Mouse (Mus musculus): Measurements from ENCODE around the gene Inpp4a. TPM values are rescaled to one million over a fixed set of nuclear protein-coding genes. Genes with fewer than 3 reads are reported as not detected.

The Inpp4a gene
- polyA plus RNA-seq, 1 experiment from 2014 or later, result 15.5 TPM

DNA sequence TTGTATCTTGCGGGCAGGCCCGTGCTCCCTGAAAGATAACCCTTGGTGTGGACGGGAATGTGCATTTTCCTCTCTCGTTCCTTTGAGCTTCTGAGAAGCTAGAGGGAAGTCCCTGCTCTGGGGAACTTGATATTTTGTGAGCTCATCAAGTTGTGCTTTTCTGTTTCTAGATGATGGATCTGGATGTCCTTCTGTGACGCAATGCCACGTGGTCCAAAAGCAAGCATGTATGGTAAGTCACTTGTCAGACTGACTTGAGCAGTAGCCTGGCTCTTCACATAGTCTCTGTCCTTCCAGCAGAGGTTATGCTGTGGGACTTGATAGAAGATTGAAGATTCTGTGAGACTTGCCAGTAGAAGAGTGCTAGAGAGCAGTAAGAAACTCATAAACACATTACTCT, 57.5 kb downstream of the Inpp4a start:
- Histone ChIP-seq H3K27me3 (ENCODE audit: control insufficient read depth, insufficient read depth, low read length) (no peaks in the 10 kb centered on the region), H3K9me3 (ENCODE audit: control insufficient read depth, low read length) (no peaks in the 10 kb centered on the region), H3K4me3 (ENCODE audit: control insufficient read depth in 1 of 2, insufficient read depth in 1 of 2, low read depth in 1 of 2, low read length in 2 of 2) (no peak overlapping the region), H3K27ac (replicated peaks in 1 of 2; ENCODE audit: control insufficient read depth in 1 of 2, insufficient read depth in 1 of 2, low read depth in 2 of 2, low read length in 2 of 2) (no peak overlapping the region), H3K9ac (ENCODE audit: low read length) (no peak overlapping the region), H3K36me3 (ENCODE audit: control insufficient read depth, insufficient read depth, low read length) (peaks cover 17% of the 10 kb centered on the region), H3K4me1 (ENCODE audit: control insufficient read depth in 2 of 2, insufficient read depth in 2 of 2, low read length in 2 of 2) (peaks cover 2% of the 10 kb centered on the region in 2 experiments; a peak in 1 of 4 replicates), H3K4me2 (ENCODE audit: low read length) (no peak overlapping the region)
- 58% methylated on average over 6 of the region's 6 CpGs for WGBS
- no peak for ATAC-seq (ENCODE audit: insufficient number of reproducible peaks, insufficient read depth, low FRiP score, low read depth)

DNA sequence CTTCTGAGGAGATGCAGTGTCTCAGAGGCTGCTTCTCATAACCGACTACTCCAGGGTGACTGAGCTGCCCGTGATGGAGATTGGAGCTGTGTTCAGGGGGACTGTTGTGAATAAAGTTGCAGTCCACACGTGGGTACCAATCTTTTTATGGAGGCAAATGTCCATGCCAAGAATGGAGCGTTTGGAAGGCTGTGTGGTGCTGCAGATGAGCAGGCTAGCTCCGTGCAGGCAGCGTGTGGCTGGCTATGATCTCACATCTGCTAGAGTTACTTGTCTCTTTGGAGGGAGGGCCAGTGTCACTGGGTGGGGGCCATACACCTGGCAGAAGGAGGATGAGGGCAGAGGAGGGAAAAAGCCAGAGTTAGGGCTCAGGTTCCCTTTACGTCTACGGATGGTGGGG, 59.0 kb downstream of the Inpp4a start:
- no peak overlapping the region for H3K4me3 ChIP-seq (ENCODE audit: control insufficient read depth in 1 of 2, insufficient read depth in 1 of 2, low read depth in 1 of 2, low read length in 2 of 2)
- no peaks in the 10 kb centered on the region for H3K27me3 ChIP-seq (ENCODE audit: control insufficient read depth, insufficient read depth, low read length)
- H3K9me3 ChIP-seq (ENCODE audit: control insufficient read depth, low read length), result no peaks in the 10 kb centered on the region
- WGBS, result 85% methylated on average over 8 of the region's 8 CpGs
- 0 out of 4 replicates have a peak, but pooled peaks cover 0 to 2% of the 10 kb centered on the region in 2 experiments for H3K4me1 ChIP-seq (ENCODE audit: control insufficient read depth in 2 of 2, insufficient read depth in 2 of 2, low read length in 2 of 2)
- no peak overlapping the region for H3K27ac ChIP-seq (replicated peaks in 1 of 2; ENCODE audit: control insufficient read depth in 1 of 2, insufficient read depth in 1 of 2, low read depth in 2 of 2, low read length in 2 of 2)
- no peak for ATAC-seq (ENCODE audit: insufficient number of reproducible peaks, insufficient read depth, low FRiP score, low read depth)
- H3K9ac ChIP-seq (ENCODE audit: low read length), result no peak overlapping the region
- H3K4me2 ChIP-seq (ENCODE audit: low read length), result no peak overlapping the region
- H3K36me3 ChIP-seq (ENCODE audit: control insufficient read depth, insufficient read depth, low read length), result peaks cover 17% of the 10 kb centered on the region

DNA sequence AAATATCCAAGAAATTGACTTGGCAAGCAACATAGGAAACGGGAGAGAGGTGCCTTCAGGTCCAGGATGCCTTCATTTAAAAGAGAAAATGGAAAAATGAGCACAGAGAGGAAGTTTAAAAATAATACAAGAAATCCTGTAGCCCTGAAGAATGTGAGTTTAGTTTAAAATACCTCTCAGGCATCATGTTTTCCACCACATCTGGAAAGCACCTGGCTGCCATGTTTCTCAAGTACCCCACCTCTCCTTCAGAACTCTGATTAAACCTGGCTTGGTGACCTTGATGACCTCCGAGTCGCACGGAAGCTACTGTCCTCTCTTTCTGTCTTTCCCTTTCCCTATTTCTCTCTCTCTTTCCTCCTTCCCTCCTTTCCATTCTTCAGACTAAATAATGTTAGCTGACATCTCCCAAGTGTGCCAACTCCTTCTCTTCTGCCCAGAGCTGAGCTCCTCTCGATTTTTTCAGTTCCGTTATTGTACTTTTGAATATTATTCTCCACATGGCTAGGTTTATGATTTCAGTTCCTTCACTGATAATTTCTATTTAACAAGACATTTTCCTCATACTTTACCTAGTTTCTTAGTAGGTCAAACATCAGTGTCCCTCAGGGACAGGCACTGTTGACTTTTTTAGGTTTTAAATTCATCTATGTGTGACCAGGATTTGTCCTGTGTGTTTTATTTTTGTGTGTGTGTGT, 59.9 kb downstream of the Inpp4a start:
- Histone ChIP-seq H3K27me3 (ENCODE audit: control insufficient read depth, insufficient read depth, low read length) (no peaks in the 10 kb centered on the region), H3K4me1 (ENCODE audit: control insufficient read depth in 2 of 2, insufficient read depth in 2 of 2, low read length in 2 of 2) (0 out of 4 replicates have a peak, but pooled peaks cover 0 to 2% of the 10 kb centered on the region in 2 experiments), H3K4me2 (ENCODE audit: low read length) (no peak overlapping the region), H3K36me3 (ENCODE audit: control insufficient read depth, insufficient read depth, low read length) (peaks cover 17% of the 10 kb centered on the region), H3K27ac (replicated peaks in 1 of 2; ENCODE audit: control insufficient read depth in 1 of 2, insufficient read depth in 1 of 2, low read depth in 2 of 2, low read length in 2 of 2) (no peak overlapping the region), H3K9ac (ENCODE audit: low read length) (no peak overlapping the region), H3K4me3 (ENCODE audit: control insufficient read depth in 1 of 2, insufficient read depth in 1 of 2, low read depth in 1 of 2, low read length in 2 of 2) (no peak overlapping the region), H3K9me3 (ENCODE audit: control insufficient read depth, low read length) (no peaks in the 10 kb centered on the region)
- ATAC-seq (ENCODE audit: insufficient number of reproducible peaks, insufficient read depth, low FRiP score, low read depth), result no peak
- 89% methylated on average over 6 of the region's 6 CpGs for WGBS

DNA sequence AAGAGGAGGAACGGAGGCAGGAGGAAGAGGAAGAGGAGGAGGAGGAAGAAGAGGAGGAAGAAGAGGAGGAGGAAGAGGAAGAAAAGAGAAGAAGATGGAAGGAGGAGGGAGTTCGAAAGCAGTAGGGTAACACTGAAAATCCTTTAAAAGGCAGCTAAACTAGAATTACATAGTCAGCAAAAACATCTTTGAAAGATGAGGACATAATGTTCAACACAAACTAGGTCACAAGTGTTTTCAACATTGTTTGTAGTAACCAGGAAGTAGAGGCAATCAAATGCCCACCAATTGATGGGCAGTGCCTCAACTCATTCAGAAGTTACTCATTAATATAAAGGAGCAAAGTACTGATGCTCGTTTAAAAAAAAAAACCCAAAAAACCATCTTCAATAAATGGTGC, 61.1 kb downstream of the Inpp4a start:
- Histone ChIP-seq H3K27me3 (ENCODE audit: control insufficient read depth, insufficient read depth, low read length) (no peaks in the 10 kb centered on the region), H3K4me2 (ENCODE audit: low read length) (no peak overlapping the region), H3K4me1 (ENCODE audit: control insufficient read depth in 2 of 2, insufficient read depth in 2 of 2, low read length in 2 of 2) (0 out of 4 replicates have a peak, but pooled peaks cover 0 to 2% of the 10 kb centered on the region in 2 experiments), H3K36me3 (ENCODE audit: control insufficient read depth, insufficient read depth, low read length) (peaks cover 17% of the 10 kb centered on the region), H3K9ac (ENCODE audit: low read length) (no peak overlapping the region), H3K4me3 (ENCODE audit: control insufficient read depth in 1 of 2, insufficient read depth in 1 of 2, low read depth in 1 of 2, low read length in 2 of 2) (no peak overlapping the region), H3K9me3 (ENCODE audit: control insufficient read depth, low read length) (no peaks in the 10 kb centered on the region), H3K27ac (replicated peaks in 1 of 2; ENCODE audit: control insufficient read depth in 1 of 2, insufficient read depth in 1 of 2, low read depth in 2 of 2, low read length in 2 of 2) (no peak overlapping the region)
- ATAC-seq (ENCODE audit: insufficient number of reproducible peaks, insufficient read depth, low FRiP score, low read depth), result no peak
- 80% methylated on average over 3 of the region's 3 CpGs for WGBS

DNA sequence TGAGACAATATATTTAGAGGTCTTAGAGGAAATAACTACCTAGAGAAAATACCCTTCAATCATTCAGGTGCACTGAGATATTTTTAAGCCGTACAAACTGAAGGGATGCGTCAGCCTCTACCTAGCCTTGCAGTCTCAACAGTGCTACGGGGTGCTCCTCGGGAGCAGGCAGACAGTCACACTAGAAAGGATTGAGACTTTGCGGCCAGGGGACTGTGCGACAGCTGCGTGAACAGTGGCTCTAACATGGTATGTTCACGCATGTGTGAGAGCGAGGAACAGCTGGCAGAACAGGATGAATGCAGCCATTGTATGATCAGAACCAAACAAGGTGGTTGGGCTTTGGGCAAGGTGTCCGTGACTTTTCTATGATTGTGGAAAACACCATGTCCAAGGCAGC, 63.1 kb downstream of the Inpp4a start:
- no peak overlapping the region for H3K4me3 ChIP-seq (ENCODE audit: control insufficient read depth in 1 of 2, insufficient read depth in 1 of 2, low read depth in 1 of 2, low read length in 2 of 2)
- ATAC-seq (ENCODE audit: insufficient number of reproducible peaks, insufficient read depth, low FRiP score, low read depth), result no peak
- no peak overlapping the region for H3K9ac ChIP-seq (ENCODE audit: low read length)
- H3K27me3 ChIP-seq (ENCODE audit: control insufficient read depth, insufficient read depth, low read length), result no peaks in the 10 kb centered on the region
- peaks cover 35% of the 10 kb centered on the region for H3K36me3 ChIP-seq (ENCODE audit: control insufficient read depth, insufficient read depth, low read length)
- H3K4me1 ChIP-seq (ENCODE audit: control insufficient read depth in 2 of 2, insufficient read depth in 2 of 2, low read length in 2 of 2), result no peaks in the 10 kb centered on the region
- H3K4me2 ChIP-seq (ENCODE audit: low read length), result no peak overlapping the region
- no peaks in the 10 kb centered on the region for H3K9me3 ChIP-seq (ENCODE audit: control insufficient read depth, low read length)
- 89% methylated on average over 10 of the region's 10 CpGs for WGBS
- H3K27ac ChIP-seq (replicated peaks in 1 of 2; ENCODE audit: control insufficient read depth in 1 of 2, insufficient read depth in 1 of 2, low read depth in 2 of 2, low read length in 2 of 2), result no peak overlapping the region

DNA sequence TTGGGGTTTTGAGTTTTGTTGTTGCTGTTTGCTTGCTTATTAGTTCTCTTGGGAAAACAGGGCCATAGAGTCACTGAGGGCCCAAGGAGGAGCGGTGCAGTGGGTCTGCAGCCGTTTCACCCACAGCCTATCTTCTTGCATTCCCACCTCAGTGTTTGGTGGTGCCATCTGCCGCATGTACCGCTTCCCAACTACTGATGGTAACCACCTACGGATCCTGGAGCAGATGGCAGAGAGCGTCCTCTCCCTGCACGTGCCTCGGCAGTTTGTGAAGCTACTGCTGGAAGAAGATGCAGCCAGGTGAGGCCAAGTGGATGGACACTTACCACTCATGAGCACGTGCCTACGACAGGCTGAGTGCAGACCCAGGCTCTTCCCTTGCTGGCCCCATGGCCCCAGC, 68.5 kb downstream of the Inpp4a start:
- no peaks in the 10 kb centered on the region for H3K27me3 ChIP-seq (ENCODE audit: control insufficient read depth, insufficient read depth, low read length)
- no peak overlapping the region for H3K4me3 ChIP-seq (ENCODE audit: control insufficient read depth in 1 of 2, insufficient read depth in 1 of 2, low read depth in 1 of 2, low read length in 2 of 2)
- peaks cover 0 to 6% of the 10 kb centered on the region in 2 experiments; a peak in 2 of 4 replicates for H3K4me1 ChIP-seq (ENCODE audit: control insufficient read depth in 2 of 2, insufficient read depth in 2 of 2, low read length in 2 of 2)
- H3K9ac ChIP-seq (ENCODE audit: low read length), result no peak overlapping the region
- no peak overlapping the region for H3K4me2 ChIP-seq (ENCODE audit: low read length)
- 94% methylated on average over 10 of the region's 10 CpGs for WGBS
- no peak overlapping the region for H3K27ac ChIP-seq (replicated peaks in 1 of 2; ENCODE audit: control insufficient read depth in 1 of 2, insufficient read depth in 1 of 2, low read depth in 2 of 2, low read length in 2 of 2)
- no peak for ATAC-seq (ENCODE audit: insufficient number of reproducible peaks, insufficient read depth, low FRiP score, low read depth)
- no peaks in the 10 kb centered on the region for H3K9me3 ChIP-seq (ENCODE audit: control insufficient read depth, low read length)
- peaks cover 43% of the 10 kb centered on the region for H3K36me3 ChIP-seq (ENCODE audit: control insufficient read depth, insufficient read depth, low read length)

DNA sequence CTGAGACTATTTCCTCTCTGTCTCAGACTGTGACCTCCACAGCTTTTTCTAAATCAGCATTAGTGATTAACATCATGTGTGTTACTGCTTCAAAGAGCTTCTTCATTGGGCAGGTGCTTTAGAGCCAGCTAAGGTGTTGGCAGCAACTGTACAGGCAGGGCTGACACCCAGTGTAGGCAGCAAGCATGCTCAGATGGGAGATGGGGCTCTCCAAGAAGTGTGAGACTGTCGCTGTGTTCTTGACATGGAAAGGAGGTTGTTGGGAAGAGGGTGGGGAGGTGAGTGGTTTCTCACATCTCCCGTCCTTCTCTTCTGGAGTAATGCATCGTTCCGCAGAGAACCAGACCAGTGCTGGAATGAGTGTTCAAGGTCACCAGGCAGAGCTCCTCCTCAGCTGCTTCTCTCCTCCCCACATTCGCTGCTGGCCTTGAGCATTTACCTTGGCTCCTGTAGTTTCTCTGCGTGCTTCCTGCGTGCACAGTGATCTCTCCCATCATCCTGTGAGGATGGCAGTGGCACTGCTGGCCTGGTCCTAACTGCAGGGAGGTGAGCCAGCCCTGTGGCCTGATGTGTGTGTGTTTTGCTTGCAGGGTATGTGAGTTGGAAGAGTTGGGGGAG, 69.2 kb downstream of the Inpp4a start:
- no peak overlapping the region for H3K27ac ChIP-seq (replicated peaks in 1 of 2; ENCODE audit: control insufficient read depth in 1 of 2, insufficient read depth in 1 of 2, low read depth in 2 of 2, low read length in 2 of 2)
- 50% methylated on average over 7 of the region's 7 CpGs for WGBS
- no peaks in the 10 kb centered on the region for H3K27me3 ChIP-seq (ENCODE audit: control insufficient read depth, insufficient read depth, low read length)
- H3K9ac ChIP-seq (ENCODE audit: low read length), result no peak overlapping the region
- H3K4me3 ChIP-seq (ENCODE audit: control insufficient read depth in 1 of 2, insufficient read depth in 1 of 2, low read depth in 1 of 2, low read length in 2 of 2), result no peak overlapping the region
- peaks cover 0 to 6% of the 10 kb centered on the region in 2 experiments; a peak in 2 of 4 replicates for H3K4me1 ChIP-seq (ENCODE audit: control insufficient read depth in 2 of 2, insufficient read depth in 2 of 2, low read length in 2 of 2)
- no peak overlapping the region for H3K4me2 ChIP-seq (ENCODE audit: low read length)
- peaks cover 46% of the 10 kb centered on the region for H3K36me3 ChIP-seq (ENCODE audit: control insufficient read depth, insufficient read depth, low read length)
- ATAC-seq (ENCODE audit: insufficient number of reproducible peaks, insufficient read depth, low FRiP score, low read depth), result no peak
- H3K9me3 ChIP-seq (ENCODE audit: control insufficient read depth, low read length), result no peaks in the 10 kb centered on the region
